Mouse (Mus musculus) kidney, postnatal 0 days (tissue): ENCODE data around the gene Zbtb20. TPM values are rescaled to one million over a fixed set of nuclear protein-coding genes. Genes with fewer than 3 reads are reported as not detected.

Experiments
- ATAC-seq: fragments of 200-750 bp; cut with Nextera tagmentation; replicated peaks from 2 replicates; pipeline ENCODE4 v1.8.0; 2017; ENCODE audit warnings: low read depth, moderate number of reproducible peaks, moderate TSS enrichment, moderate library complexity; ENCODE audit not compliant: low FRiP score
- DNase-seq: peaks from one replicate; pipeline ENCODE4 v3.0.0-alpha.2; 2016; ENCODE audit warnings: low spot score
- H3K27ac ChIP-seq: fragments of 300-500 bp; sonication (generic); 2 replicates; pipeline ENCODE4 v1.5.1; 2014; ENCODE audit warnings: mild to moderate bottlenecking
- H3K27me3 ChIP-seq: fragments of 300-500 bp; sonication (generic); 2 replicates; pipeline ENCODE4 v1.6.1; 2014; ENCODE audit warnings: low read length, mixed read lengths; ENCODE audit not compliant: insufficient read depth
- H3K36me3 ChIP-seq: fragments of 300-500 bp; sonication (generic); 2 replicates; pipeline ENCODE4 v1.6.1; 2014; ENCODE audit warnings: low read length, mixed read lengths; ENCODE audit not compliant: insufficient read depth
- H3K4me1 ChIP-seq: fragments of 300-500 bp; sonication (generic); replicated peaks from 2 replicates; pipeline ENCODE4 v1.6.1; 2014; ENCODE audit warnings: antibody characterized with exemption, low read length, mixed read lengths; ENCODE audit not compliant: insufficient read depth
- H3K4me2 ChIP-seq: fragments of 300-500 bp; sonication (generic); 2 replicates; pipeline ENCODE4 v1.6.1; 2014; ENCODE audit warnings: mild to moderate bottlenecking, low read length, moderate library complexity, mixed read lengths
- H3K4me3 ChIP-seq: fragments of 300-500 bp; sonication (generic); replicated peaks from 2 replicates; pipeline ENCODE4 v1.5.1; 2014; ENCODE audit warnings: low read depth, low read length
- H3K9ac ChIP-seq: fragments of 300-500 bp; sonication (generic); 2 replicates; pipeline ENCODE4 v1.6.1; 2014; ENCODE audit warnings: low read depth, low read length
- H3K9me3 ChIP-seq: fragments of 300-500 bp; sonication (generic); replicated peaks from 2 replicates; pipeline ENCODE4 v1.6.1; 2016; ENCODE audit warnings: low read length, inconsistent platforms, mixed read lengths
- CTCF ChIP-seq: IDR thresholded peaks from 2 replicates; pipeline ENCODE4 v1.5.1; 2016; ENCODE audit warnings: antibody characterized with exemption, low read depth, mild to moderate bottlenecking, moderate library complexity
- WGBS: fragments of 180-500 bp; shearing (Covaris S2); extraction: QIAGEN DNeasy Blood & Tissue Kit; methylation state at CpG from one replicate; pipeline ENCODE4 v1.1.7; 2014; 5-methylcytosine and 5-hydroxymethylcytosine counted together
- polyA plus RNA-seq: library from polyadenylated mRNA; unstranded; fragments of >200 nt; fragmentation: Nextera tagmentation; extraction: Ambion mirVana; gene quantifications from 2 replicates; pipeline ENCODE4 v1.2.1, GENCODE M21; 2015

Zbtb20 gene
- polyA plus RNA-seq, 1 experiment from 2014 or later: 36.8 TPM

DNA sequence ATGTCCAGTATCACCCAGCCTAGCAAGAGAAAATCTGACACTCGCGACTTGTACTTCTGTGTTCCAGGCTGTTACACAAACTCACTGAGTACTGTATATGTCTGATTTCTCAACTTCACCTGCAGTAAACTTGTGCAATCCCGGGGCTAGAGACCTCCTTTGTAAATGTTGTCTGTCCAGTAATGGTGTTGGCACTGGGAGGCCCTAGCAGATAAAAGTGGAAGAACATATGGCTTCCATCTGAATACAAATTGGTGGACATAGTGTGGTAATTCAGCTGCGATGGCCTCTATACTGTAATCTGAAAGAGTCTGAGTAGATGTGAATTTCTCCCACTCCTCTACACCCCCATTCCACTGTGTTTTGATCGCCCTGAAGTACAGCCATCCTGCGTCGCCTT, 359.6 kb downstream of the Zbtb20 start:
- Histone ChIP-seq H3K4me3 (0 out of 2 replicates have a peak overlapping the region, but pooled peaks have one; percentile 18), H3K9me3 (no peaks in the 10 kb centered on the region), H3K9ac (no peak overlapping the region), H3K27me3 (no peaks in the 10 kb centered on the region), H3K36me3 (no peaks in the 10 kb centered on the region), H3K27ac (peak overlapping the region; percentile 74), H3K4me2 (peak overlapping the region; percentile 45), H3K4me1 (0 out of 2 replicates have a peak, but pooled peaks cover 3% of the 10 kb centered on the region)
- ATAC-seq: no peak
- TF ChIP-seq CTCF: no peak
- DNase-seq: peak; percentile 46
- WGBS: 38% methylated on average over 7 of the region's 7 CpGs

DNA sequence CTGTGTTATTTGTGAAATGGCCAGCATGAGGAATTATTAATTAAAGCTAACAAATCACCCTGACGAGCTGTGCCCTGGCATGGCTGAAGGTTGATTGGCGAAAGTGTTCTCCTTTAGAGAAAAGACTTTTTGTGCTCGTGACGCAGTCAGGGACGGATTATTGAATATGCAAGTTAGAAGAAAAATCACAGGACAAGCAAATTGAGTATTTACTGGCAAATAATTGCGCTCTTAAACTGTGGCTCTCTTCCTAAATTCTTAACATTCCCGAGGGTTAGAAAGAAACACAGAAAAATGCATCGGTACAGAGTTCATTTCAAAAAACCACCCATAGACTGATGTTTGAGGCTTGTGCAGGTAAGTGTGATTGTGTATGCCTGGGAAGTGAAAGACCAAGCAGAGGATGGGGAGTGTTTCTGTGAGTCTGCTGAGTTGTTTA, 360.1 kb downstream of the Zbtb20 start:
- 36% methylated on average over 8 of the region's 8 CpGs for WGBS
- H3K4me1 ChIP-seq: 0 out of 2 replicates have a peak, but pooled peaks cover 3% of the 10 kb centered on the region
- H3K9ac ChIP-seq: no peak overlapping the region
- H3K9me3 ChIP-seq: no peaks in the 10 kb centered on the region
- no peak for TF ChIP-seq CTCF
- DNase-seq (peak; percentile 62), ATAC-seq (no peak; the same call in 1 of the 2 replicates)
- no peaks in the 10 kb centered on the region for H3K36me3 ChIP-seq
- H3K27ac ChIP-seq: peak overlapping the region; percentile 74
- H3K27me3 ChIP-seq: no peaks in the 10 kb centered on the region
- H3K4me2 ChIP-seq: peak overlapping the region; percentile 45
- peak overlapping the region; percentile 18 for H3K4me3 ChIP-seq

DNA sequence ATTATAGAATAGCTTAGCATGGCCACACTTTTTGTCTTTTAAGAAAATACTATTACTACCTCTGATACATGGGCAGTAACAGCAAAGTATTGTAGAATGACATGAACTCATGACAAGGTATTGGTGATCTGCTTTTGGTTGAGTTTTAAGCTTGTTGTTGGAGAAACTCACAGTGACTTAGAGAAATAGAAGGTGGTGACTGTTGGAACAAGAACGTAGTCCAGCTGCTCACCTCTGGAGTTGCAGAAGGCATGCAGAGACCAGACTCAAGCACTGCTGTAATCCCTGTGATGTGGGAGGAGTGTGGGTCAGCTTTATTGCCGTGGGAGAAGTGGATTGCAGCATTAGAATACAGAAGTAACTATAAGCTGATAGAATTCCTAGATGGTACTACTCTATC, 361.9 kb downstream of the Zbtb20 start:
- no peak for TF ChIP-seq CTCF
- Histone ChIP-seq H3K4me2 (no peak overlapping the region), H3K9me3 (no peaks in the 10 kb centered on the region), H3K27ac (no peak overlapping the region), H3K27me3 (no peaks in the 10 kb centered on the region), H3K4me1 (0 out of 2 replicates have a peak, but pooled peaks cover 3% of the 10 kb centered on the region), H3K36me3 (no peaks in the 10 kb centered on the region), H3K9ac (no peak overlapping the region), H3K4me3 (no peak overlapping the region)
- WGBS: 60% methylated on average over 2 of the region's 2 CpGs
- ATAC-seq (no peak), DNase-seq (no peak)

DNA sequence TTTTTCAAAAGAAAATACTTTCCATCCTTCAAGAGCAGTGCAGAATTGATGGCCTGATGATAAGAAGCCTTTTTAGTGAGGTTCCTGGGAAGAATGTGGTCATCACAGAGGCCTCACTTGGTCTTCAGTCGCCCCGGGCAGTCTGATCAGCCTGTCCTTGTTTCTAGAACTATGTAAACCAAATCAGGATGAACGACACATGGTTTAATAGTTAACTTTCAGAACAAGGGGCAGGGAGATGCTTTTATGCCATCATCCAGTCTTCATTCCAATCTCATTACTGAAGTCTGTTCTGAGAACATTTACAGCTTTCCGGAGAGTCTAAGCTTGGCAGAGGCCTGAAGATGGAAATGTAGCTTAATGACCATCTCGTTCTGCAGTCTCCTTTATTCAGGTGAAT, 371.3 kb downstream of the Zbtb20 start:
- DNase-seq (peak; percentile 27), ATAC-seq (no peak)
- no peak for TF ChIP-seq CTCF
- H3K27ac ChIP-seq: no peak overlapping the region
- 69% methylated on average over 5 of the region's 5 CpGs for WGBS
- no peaks in the 10 kb centered on the region for H3K27me3 ChIP-seq
- no peaks in the 10 kb centered on the region for H3K9me3 ChIP-seq
- H3K4me1 ChIP-seq: no peaks in the 10 kb centered on the region
- no peak overlapping the region for H3K4me2 ChIP-seq
- H3K4me3 ChIP-seq: no peak overlapping the region
- no peak overlapping the region for H3K9ac ChIP-seq
- no peaks in the 10 kb centered on the region for H3K36me3 ChIP-seq

DNA sequence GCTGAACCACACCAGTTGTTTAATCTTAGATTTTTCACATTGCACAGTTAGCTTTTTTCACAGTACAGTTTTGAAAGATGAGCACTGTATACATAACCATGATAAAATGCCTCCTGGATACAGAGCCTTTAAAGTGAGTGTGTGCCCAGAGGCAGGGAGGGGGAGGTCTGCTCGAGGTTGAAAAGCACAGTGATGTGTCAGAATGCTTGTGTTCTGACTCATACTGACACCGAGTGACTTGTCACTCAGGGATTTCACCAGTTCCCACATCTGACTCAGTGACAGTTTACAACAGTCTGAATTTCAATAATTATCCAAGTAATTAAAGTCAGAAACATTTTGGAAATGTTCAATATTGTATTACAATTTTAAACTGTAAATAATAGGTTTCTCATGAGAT, 377.4 kb downstream of the Zbtb20 start:
- DNase-seq (no peak), ATAC-seq (no peak)
- H3K4me2 ChIP-seq: no peak overlapping the region
- 47% methylated on average over 2 of the region's 2 CpGs for WGBS
- TF ChIP-seq CTCF: no peak
- H3K27ac ChIP-seq: no peak overlapping the region
- H3K4me3 ChIP-seq: no peak overlapping the region
- H3K27me3 ChIP-seq: no peaks in the 10 kb centered on the region
- H3K4me1 ChIP-seq: no peaks in the 10 kb centered on the region
- H3K9me3 ChIP-seq: no peaks in the 10 kb centered on the region
- no peaks in the 10 kb centered on the region for H3K36me3 ChIP-seq
- no peak overlapping the region for H3K9ac ChIP-seq

DNA sequence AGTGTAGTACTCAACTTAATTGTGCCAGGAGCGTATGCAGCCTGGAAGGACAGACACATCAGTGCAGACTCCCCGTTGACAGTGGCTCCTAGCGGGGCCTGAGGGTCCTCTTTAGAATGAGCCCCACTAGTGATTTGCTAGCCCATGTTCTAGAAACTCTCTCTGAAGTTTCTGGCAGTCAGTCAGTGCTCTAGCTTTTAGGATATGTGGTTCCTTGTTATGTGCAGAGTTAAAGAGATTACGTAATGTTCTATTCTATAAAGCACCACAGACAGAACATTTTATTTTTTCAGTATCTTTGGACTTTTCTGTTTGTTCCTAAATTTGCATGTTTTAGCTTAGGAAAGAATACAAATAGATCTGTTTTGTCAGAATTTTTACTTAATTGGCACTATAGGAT, 378.1 kb downstream of the Zbtb20 start:
- H3K4me2 ChIP-seq: no peak overlapping the region
- 95% methylated on average over 4 of the region's 4 CpGs for WGBS

DNA sequence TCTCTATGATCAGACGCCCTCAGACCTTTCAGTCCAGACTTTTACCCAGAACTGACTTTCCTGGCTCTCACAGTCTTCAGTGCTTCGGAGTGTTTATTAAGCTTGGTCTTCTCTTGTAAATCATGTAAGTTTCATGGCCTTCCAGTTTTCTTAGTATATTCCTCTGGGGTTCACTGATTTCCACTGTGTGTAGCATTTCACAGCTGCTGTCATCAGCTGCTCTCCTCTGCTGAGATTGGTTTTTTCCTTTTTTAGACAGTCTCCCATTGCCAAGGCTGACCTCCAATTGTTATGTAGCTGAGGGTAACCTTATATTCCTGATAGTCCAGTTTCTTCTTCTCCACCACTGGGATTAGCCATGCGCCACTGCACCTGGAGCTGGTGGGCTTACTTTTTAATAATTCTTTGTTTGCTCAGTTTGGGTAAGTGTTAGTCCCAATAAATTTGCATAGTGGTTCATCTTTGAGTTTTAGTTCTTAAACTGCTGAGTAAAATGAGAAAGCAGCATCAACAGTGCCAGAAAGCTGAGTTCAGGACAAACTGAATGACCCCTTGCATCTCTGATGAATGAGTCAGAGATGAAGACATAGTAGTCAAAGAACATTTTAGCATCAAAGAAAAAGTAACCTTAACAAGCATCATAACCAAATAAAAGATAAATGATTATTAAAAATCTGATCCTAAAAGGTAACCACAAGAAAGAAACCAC, 380.7 kb downstream of the Zbtb20 start:
- no peak for TF ChIP-seq CTCF
- H3K9ac ChIP-seq: no peak overlapping the region
- 64% methylated on average over 3 of the region's 3 CpGs for WGBS
- H3K9me3 ChIP-seq: no peaks in the 10 kb centered on the region
- H3K4me3 ChIP-seq: no peak overlapping the region
- H3K4me2 ChIP-seq: no peak overlapping the region
- no peaks in the 10 kb centered on the region for H3K36me3 ChIP-seq
- ATAC-seq: no peak; the same call in 1 of the 2 replicates
- no peak overlapping the region for H3K27ac ChIP-seq
- DNase-seq: peak; percentile 29
- no peaks in the 10 kb centered on the region for H3K4me1 ChIP-seq
- H3K27me3 ChIP-seq: no peaks in the 10 kb centered on the region

More for the DNA sequence above, 378.1 kb downstream of the Zbtb20 start:
- Histone ChIP-seq H3K9ac (no peak overlapping the region), H3K4me1 (no peaks in the 10 kb centered on the region), H3K9me3 (no peaks in the 10 kb centered on the region), H3K36me3 (no peaks in the 10 kb centered on the region), H3K27ac (no peak overlapping the region), H3K27me3 (no peaks in the 10 kb centered on the region), H3K4me3 (no peak overlapping the region)
- no peak for ATAC-seq
- no peak for TF ChIP-seq CTCF
- no peak for DNase-seq
